Mouse (Mus musculus): ENCODE results near the gene Meaf6. TPM values are rescaled to one million over a fixed set of nuclear protein-coding genes. Genes with fewer than 3 reads are reported as not detected.

Meaf6 gene
- polyA plus RNA-seq, 2 experiments: 13.5 to 23.0 TPM

DNA sequence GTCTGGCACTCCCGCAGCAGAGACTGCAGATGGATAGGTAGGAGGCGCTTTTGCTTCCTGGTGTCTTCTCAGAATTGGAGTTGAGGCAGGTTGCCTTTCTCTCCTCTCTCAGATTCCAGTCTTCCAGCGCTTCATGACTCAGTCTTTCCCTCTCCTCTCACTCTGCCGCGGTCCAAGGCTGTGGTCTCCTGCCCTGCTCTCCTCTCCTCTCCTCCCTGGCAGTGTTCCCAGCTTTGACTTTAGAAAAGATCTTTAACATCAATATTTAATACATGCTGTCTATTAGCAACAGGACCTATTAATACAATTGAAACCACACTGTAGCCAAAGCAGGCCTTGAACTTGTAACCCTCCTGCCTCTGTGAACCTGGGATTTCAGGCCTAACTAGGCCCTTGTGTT, 11.1 kb downstream of the Meaf6 start:
- TF ChIP-seq EP300 (IDR thresholded peaks at IDR 0.05; ENCODE audit: low read depth) (no peak), CTCF (IDR thresholded peaks at IDR 0.05; ENCODE audit: low read depth) (no peak)
- Histone ChIP-seq H3K27ac (no peak overlapping the region), H3K27me3 (ENCODE audit: control insufficient read depth, insufficient read depth, low read length) (no peaks in the 10 kb centered on the region), H3K9me3 (ENCODE audit: control insufficient read depth, low read length) (no peaks in the 10 kb centered on the region), H3K9ac (replicated peaks) (no peak overlapping the region), H3K4me2 (ENCODE audit: low read depth) (no peak overlapping the region), H3K4me3 (ENCODE audit: insufficient read depth in 1 of 2, low read depth in 2 of 2, low read length in 2 of 2) (no peak overlapping the region), H3K4me1 (replicated peaks; ENCODE audit: control insufficient read depth in 2 of 2, insufficient read depth in 2 of 2, low read length in 1 of 2) (no peaks in the 10 kb centered on the region), H3K36me3 (replicated peaks; ENCODE audit: control insufficient read depth, insufficient read depth, low read depth) (no peaks in the 10 kb centered on the region)
- WGBS (ENCODE audit: insufficient replicate concordance): 92% methylated on average over 5 of the region's 5 CpGs
- no peak for ATAC-seq (ENCODE audit: insufficient read depth)
- no peak for DNase-seq (ENCODE audit: low read depth in 3 of 3, low spot score in 3 of 3)

DNA sequence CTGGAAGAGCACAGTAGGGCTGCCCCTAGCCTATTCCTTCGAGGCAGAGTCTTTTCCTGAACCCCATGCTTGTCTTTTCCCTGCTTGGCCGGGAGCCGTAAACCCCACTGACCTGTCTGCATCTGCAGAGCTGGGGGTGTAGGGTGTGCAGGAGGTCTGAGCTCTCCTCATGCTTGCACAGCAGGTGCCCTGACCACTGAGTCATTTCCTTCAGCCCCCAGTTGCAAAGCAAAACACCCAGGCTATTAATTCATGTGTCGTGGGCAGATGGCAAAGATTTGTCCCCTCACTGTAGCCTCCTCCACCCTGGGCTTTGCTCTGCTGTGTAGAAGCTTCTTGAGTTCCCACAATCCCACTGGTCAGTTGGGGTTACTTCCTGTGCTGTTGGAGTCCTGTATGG, 12.5 kb downstream of the Meaf6 start:
- TF ChIP-seq EP300 (IDR thresholded peaks at IDR 0.05; ENCODE audit: low read depth): no peak
- TF ChIP-seq CTCF (IDR thresholded peaks at IDR 0.05; ENCODE audit: low read depth): no peak
- ATAC-seq (ENCODE audit: insufficient read depth): no peak
- Histone ChIP-seq H3K4me3 (ENCODE audit: insufficient read depth in 1 of 2, low read depth in 2 of 2, low read length in 2 of 2) (no peak overlapping the region), H3K9me3 (ENCODE audit: control insufficient read depth, low read length) (no peaks in the 10 kb centered on the region), H3K4me2 (ENCODE audit: low read depth) (no peak overlapping the region), H3K4me1 (replicated peaks; ENCODE audit: control insufficient read depth in 2 of 2, insufficient read depth in 2 of 2, low read length in 1 of 2) (no peaks in the 10 kb centered on the region), H3K27ac (no peak overlapping the region), H3K9ac (replicated peaks) (no peak overlapping the region), H3K36me3 (replicated peaks; ENCODE audit: control insufficient read depth, insufficient read depth, low read depth) (no peaks in the 10 kb centered on the region), H3K27me3 (ENCODE audit: control insufficient read depth, insufficient read depth, low read length) (no peaks in the 10 kb centered on the region)
- 79% methylated on average over 4 of the region's 4 CpGs for WGBS (ENCODE audit: insufficient replicate concordance)
- DNase-seq (ENCODE audit: low read depth in 3 of 3, low spot score in 3 of 3): no peak

DNA sequence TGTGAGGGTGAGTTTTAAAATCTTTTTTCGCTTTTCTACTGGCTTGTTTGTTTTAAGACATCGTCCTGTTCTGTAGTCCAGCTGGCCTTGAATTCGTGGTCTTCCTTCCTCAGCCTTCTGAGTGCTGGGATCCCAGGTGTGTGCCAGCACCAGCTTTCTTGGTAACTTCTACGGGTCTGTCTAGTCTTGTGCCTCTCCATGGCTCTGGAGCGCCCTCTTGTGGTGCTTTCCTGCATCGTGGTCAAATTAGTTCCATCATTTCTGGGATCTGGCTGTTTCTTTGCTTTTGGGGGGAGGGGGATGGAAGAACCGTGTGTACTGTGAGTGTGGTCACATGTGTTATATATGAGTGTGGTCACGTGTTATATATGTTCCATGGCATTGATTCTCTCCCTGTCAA, 14.5 kb downstream of the Meaf6 start:
- H3K4me2 ChIP-seq (ENCODE audit: low read depth): no peak overlapping the region
- no peak overlapping the region for H3K9ac ChIP-seq (replicated peaks)
- peaks cover 2% of the 10 kb centered on the region; the same call in 1 of the 2 replicates for H3K36me3 ChIP-seq (replicated peaks; ENCODE audit: control insufficient read depth, insufficient read depth, low read depth)
- TF ChIP-seq EP300 (IDR thresholded peaks at IDR 0.05; ENCODE audit: low read depth) (no peak), CTCF (IDR thresholded peaks at IDR 0.05; ENCODE audit: low read depth) (peak; percentile 99)
- ATAC-seq (ENCODE audit: insufficient read depth) (peak; percentile 61; the same call in 1 of the 2 replicates), DNase-seq (ENCODE audit: low read depth in 3 of 3, low spot score in 3 of 3) (peak; percentile 54 to 66 (median 58))
- 9% methylated on average over 8 of the region's 8 CpGs for WGBS (ENCODE audit: insufficient replicate concordance)
- H3K4me1 ChIP-seq (replicated peaks; ENCODE audit: control insufficient read depth in 2 of 2, insufficient read depth in 2 of 2, low read length in 1 of 2): no peaks in the 10 kb centered on the region
- no peaks in the 10 kb centered on the region for H3K27me3 ChIP-seq (ENCODE audit: control insufficient read depth, insufficient read depth, low read length)
- H3K4me3 ChIP-seq (ENCODE audit: insufficient read depth in 1 of 2, low read depth in 2 of 2, low read length in 2 of 2): no peak overlapping the region
- H3K27ac ChIP-seq: no peak overlapping the region
- no peaks in the 10 kb centered on the region for H3K9me3 ChIP-seq (ENCODE audit: control insufficient read depth, low read length)

DNA sequence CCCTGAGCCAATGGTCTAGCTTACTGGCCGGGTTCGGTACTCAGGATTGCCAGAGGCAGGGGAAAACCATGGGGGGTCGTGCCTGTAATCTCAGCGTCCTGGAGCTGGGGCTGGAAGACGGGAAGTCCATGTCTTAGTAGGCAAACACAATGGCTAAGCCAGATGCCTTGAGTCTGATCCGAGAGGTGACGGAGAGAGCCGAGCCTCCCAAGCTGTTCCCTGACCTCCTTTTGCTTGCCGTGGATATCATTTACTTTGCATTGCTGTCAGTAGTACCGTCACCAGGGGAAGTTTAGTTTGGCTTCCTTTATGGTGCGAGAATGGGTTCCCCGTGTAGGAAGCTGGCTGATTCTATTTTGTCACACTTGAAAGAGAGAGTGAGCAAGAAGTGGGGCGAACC, 16.4 kb downstream of the Meaf6 start:
- Histone ChIP-seq H3K4me1 (replicated peaks; ENCODE audit: control insufficient read depth in 2 of 2, insufficient read depth in 2 of 2, low read length in 1 of 2) (no peaks in the 10 kb centered on the region), H3K27ac (no peak overlapping the region), H3K9ac (replicated peaks) (no peak overlapping the region), H3K9me3 (ENCODE audit: control insufficient read depth, low read length) (no peaks in the 10 kb centered on the region), H3K27me3 (ENCODE audit: control insufficient read depth, insufficient read depth, low read length) (no peaks in the 10 kb centered on the region), H3K4me2 (ENCODE audit: low read depth) (no peak overlapping the region), H3K4me3 (ENCODE audit: insufficient read depth in 1 of 2, low read depth in 2 of 2, low read length in 2 of 2) (no peak overlapping the region), H3K36me3 (replicated peaks; ENCODE audit: control insufficient read depth, insufficient read depth, low read depth) (peaks cover 2% of the 10 kb centered on the region)
- TF ChIP-seq CTCF (IDR thresholded peaks at IDR 0.05; ENCODE audit: low read depth) (no peak), EP300 (IDR thresholded peaks at IDR 0.05; ENCODE audit: low read depth) (no peak)
- WGBS (ENCODE audit: insufficient replicate concordance): 78% methylated on average over 13 of the region's 13 CpGs
- DNase-seq (ENCODE audit: low read depth in 3 of 3, low spot score in 3 of 3) (no peak), ATAC-seq (ENCODE audit: insufficient read depth) (no peak)

DNA sequence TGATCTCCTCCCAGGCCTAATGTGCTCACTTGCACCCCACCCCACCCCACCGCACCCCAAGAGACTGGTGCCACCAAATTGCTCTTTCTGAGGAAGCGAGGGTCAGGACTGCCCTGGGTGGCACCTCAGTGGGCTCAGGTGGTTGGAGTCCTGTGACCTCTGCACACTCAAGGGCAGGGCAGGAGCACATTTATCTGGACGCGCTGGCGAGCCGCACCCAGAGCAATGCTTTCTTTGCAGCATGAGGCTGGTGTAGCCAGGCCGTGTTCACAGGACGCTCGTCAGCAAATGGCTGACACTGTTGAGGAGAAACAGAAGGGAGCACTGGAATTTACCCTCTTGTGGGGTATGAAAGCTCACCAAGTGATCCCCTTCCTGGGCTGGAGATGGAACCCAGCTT, 20.4 kb downstream of the Meaf6 start:
- H3K27me3 ChIP-seq (ENCODE audit: control insufficient read depth, insufficient read depth, low read length): no peaks in the 10 kb centered on the region
- H3K9ac ChIP-seq (replicated peaks): no peak overlapping the region
- H3K9me3 ChIP-seq (ENCODE audit: control insufficient read depth, low read length): no peaks in the 10 kb centered on the region
- 80% methylated on average over 9 of the region's 9 CpGs for WGBS (ENCODE audit: insufficient replicate concordance)
- ATAC-seq (ENCODE audit: insufficient read depth) (no peak), DNase-seq (ENCODE audit: low read depth in 3 of 3, low spot score in 3 of 3) (no peak)
- no peak overlapping the region for H3K4me2 ChIP-seq (ENCODE audit: low read depth)
- no peak overlapping the region for H3K27ac ChIP-seq
- H3K4me3 ChIP-seq (ENCODE audit: insufficient read depth in 1 of 2, low read depth in 2 of 2, low read length in 2 of 2): no peak overlapping the region
- no peaks in the 10 kb centered on the region for H3K4me1 ChIP-seq (replicated peaks; ENCODE audit: control insufficient read depth in 2 of 2, insufficient read depth in 2 of 2, low read length in 1 of 2)
- TF ChIP-seq CTCF (IDR thresholded peaks at IDR 0.05; ENCODE audit: low read depth) (no peak), EP300 (IDR thresholded peaks at IDR 0.05; ENCODE audit: low read depth) (no peak)
- peaks cover 2% of the 10 kb centered on the region for H3K36me3 ChIP-seq (replicated peaks; ENCODE audit: control insufficient read depth, insufficient read depth, low read depth)

Data from liver, embryonic 14.5 days (tissue).